Mouse (Mus musculus) adrenal gland, postnatal 10 days (tissue): ENCODE results near the gene Pnmt. TPM values are rescaled to one million over a fixed set of nuclear protein-coding genes. Genes with fewer than 3 reads are reported as not detected.

Experiments
- DNase-seq: peaks from one replicate; pipeline ENCODE4 v3.0.0; 2021; ENCODE audit warnings: mixed read lengths
- total RNA-seq, 2 experiments: library from RNA; stranded (reverse); gene quantifications; 2 replicates each; pipeline ENCODE4 v1.2.3; 2021

The Pnmt gene
- total RNA-seq, 2 experiments from 2014 or later, result 442 to 819 TPM

GRCm38 (mm10) chr11:98417074-98417473 is 30.8 kb downstream of the Pnmt start:
- DNase-seq, result no peak

GRCm38 (mm10) chr11:98418273-98418672 is 32.0 kb downstream of the Pnmt start:
- DNase-seq, result no peak

- DNase-seq, result no peak
These were observed 32.8 kb downstream of the Pnmt start for GRCm38 (mm10) chr11:98418939-98419547.

- DNase-seq, result no peak
These were observed 40.3 kb downstream of the Pnmt start for GRCm38 (mm10) chr11:98426592-98426991.

GRCm38 (mm10) chr11:98428436-98428835 is 42.2 kb downstream of the Pnmt start:
- no peak for DNase-seq

- no peak for DNase-seq
These were observed 45.7 kb downstream of the Pnmt start for GRCm38 (mm10) chr11:98431743-98432502.

- DNase-seq, result no peak
These were observed 49.5 kb downstream of the Pnmt start for GRCm38 (mm10) chr11:98435723-98436122.

- no peak for DNase-seq
These were observed 51.2 kb downstream of the Pnmt start for GRCm38 (mm10) chr11:98437441-98437840.

Other genes with a start within 250 kb of the Pnmt start
- 10 to 100 TPM; 29.5 to 33.0 TPM for gene Fbxl20, start 236.0 kb upstream of the Pnmt start, total RNA-seq
- 10 to 100 TPM; 45.3 to 59.4 TPM for gene Med1, start 193.2 kb upstream of the Pnmt start, total RNA-seq
- gene Cdk12, start 183.4 kb upstream of the Pnmt start, total RNA-seq, result 10 to 100 TPM; 38.5 to 41.9 TPM
- gene Neurod2, start 56.8 kb upstream of the Pnmt start, total RNA-seq, result not detected
- gene Ppp1r1b, start 38.0 kb upstream of the Pnmt start, total RNA-seq, result 1 to 10 TPM in 1 of 2 experiments, under 1 TPM in 1; 1.00 to 1.7 TPM
- 10 to 100 TPM; 25.3 to 25.6 TPM for gene Stard3, start 28.1 kb upstream of the Pnmt start, total RNA-seq
- 100 to 1,000 TPM in 1 of 2 experiments, 10 to 100 TPM in 1; 18.1 to 119 TPM for gene Tcap, start 2.6 kb upstream of the Pnmt start, total RNA-seq
- gene Pgap3, start 14.0 kb downstream of the Pnmt start, total RNA-seq, result 1 to 10 TPM; 4.9 to 6.8 TPM
- 1 to 10 TPM; 6.0 to 7.6 TPM for gene Erbb2, start 26.0 kb downstream of the Pnmt start, total RNA-seq
- 10 to 100 TPM; 58.0 to 62.5 TPM for gene Mien1, start 52.5 kb downstream of the Pnmt start, total RNA-seq
- 10 to 100 TPM in 1 of 2 experiments, 1 to 10 TPM in 1; 6.9 to 11.1 TPM for gene Grb7, start 59.9 kb downstream of the Pnmt start, total RNA-seq
- 1 to 10 TPM; 3.2 to 4.5 TPM for gene Ikzf3, start 159.6 kb downstream of the Pnmt start, total RNA-seq
- under 1 TPM in 1 of 2 experiments, not detected in 1; 0.48 TPM for gene Zpbp2, start 164.6 kb downstream of the Pnmt start, total RNA-seq
- 100 to 1,000 TPM; 135 to 143 TPM for gene Ormdl3, start 200.9 kb downstream of the Pnmt start, total RNA-seq
- gene Lrrc3c, start 211.8 kb downstream of the Pnmt start, total RNA-seq, result not detected
- 10 to 100 TPM; 15.7 to 19.1 TPM for gene Gm12355, start 239.2 kb downstream of the Pnmt start, total RNA-seq
- gene Gsdma3, start 239.9 kb downstream of the Pnmt start, total RNA-seq, result 10 to 100 TPM; 12.7 to 15.4 TPM